Mouse (Mus musculus): ENCODE data around the gene Dcdc2a.

Dcdc2a gene

GRCm38 (mm10) chr13:25055873-25056667 lies at the start of gene Dcdc2a:
TSS of gene Dcdc2a (plus strand) at chr13:25056004.
- DNase-seq (ENCODE audit: inconsistent ontology term): peak; percentile 10

- no peak for DNase-seq (ENCODE audit: inconsistent ontology term)
Measured at GRCm38 (mm10) chr13:25007115-25007514, 48.7 kb upstream of the Dcdc2a start.

DNA sequence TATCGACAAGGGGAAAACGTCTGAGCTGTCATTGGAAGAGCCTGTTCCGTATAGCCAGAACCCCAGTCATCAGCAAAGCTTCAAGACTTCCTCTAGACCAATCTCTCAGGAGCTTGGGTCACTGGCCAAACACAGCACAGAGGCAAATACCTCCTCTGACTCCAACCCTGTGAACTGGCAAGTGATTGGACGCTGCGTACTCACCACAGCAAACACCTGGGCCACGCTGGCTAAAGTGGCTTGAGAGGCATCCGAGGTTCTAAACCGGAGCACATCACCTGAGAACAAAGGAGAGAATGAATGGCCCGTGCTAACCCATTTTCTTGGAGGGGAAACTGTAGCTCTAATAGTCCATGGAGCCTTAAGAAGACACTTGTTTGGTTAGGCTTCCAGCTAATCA lies 37.5 kb upstream of the Dcdc2a start:
- no peak for DNase-seq (ENCODE audit: inconsistent ontology term)

- DNase-seq (ENCODE audit: inconsistent ontology term): peak; percentile 93
Measured at GRCm38 (mm10) chr13:25019793-25020539, 35.8 kb upstream of the Dcdc2a start, which contains the start of gene Mrs2. TSS of gene Mrs2 (minus strand) at chr13:25020379.

DNA sequence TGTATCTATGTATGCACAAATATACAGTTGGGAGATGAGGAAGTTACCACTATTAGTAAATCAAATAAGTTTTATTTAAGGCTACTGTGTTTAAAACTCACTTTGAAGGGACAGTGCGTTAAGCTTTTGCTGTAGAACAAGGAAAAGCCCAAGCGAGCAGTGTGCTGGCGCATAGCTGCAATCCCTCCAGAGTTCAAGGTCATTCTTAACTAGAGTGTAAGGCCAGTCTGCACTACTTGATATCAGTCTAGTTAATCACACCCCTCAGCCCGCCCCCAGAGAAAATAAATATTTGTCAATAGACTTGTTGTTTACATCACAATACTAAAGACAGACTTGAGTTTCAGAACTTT lies 35.3 kb upstream of the Dcdc2a start:
- DNase-seq (ENCODE audit: inconsistent ontology term): no peak

- DNase-seq (ENCODE audit: inconsistent ontology term): no peak
Measured at GRCm38 (mm10) chr13:25022386-25022785, 33.4 kb upstream of the Dcdc2a start.

- DNase-seq (ENCODE audit: inconsistent ontology term): no peak
Measured at GRCm38 (mm10) chr13:25023129-25023528, 32.7 kb upstream of the Dcdc2a start.

DNA sequence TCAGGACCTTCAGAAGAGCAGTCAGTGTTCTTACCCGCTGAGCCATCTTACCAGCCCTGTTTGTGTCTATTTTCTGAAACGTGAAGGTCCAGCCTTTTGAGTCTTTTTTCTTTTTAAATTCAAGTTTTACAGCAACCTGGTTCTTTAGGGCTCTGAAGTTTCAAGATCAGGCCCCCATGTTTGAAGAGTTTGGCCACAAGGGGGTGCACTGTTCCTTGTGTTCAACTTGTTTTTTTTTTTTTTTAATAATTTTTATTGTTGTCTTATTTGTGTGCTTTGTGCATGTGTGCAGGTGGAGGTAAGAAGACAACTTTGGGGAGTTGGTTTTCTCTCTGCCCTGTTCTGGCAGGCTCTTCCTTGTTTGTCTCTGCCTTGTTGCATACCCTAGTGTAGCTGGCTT lies 31.1 kb upstream of the Dcdc2a start:
- DNase-seq (ENCODE audit: inconsistent ontology term): peak; percentile 39

GRCm38 (mm10) chr13:25026409-25027113 lies 29.2 kb upstream of the Dcdc2a start:
- DNase-seq (ENCODE audit: inconsistent ontology term): no peak

GRCm38 (mm10) chr13:25027114-25027425 lies 28.7 kb upstream of the Dcdc2a start:
- no peak for DNase-seq (ENCODE audit: inconsistent ontology term)

- DNase-seq (ENCODE audit: inconsistent ontology term): no peak
Measured at GRCm38 (mm10) chr13:25039488-25039887, 16.3 kb upstream of the Dcdc2a start.

GRCm38 (mm10) chr13:25052671-25053070 lies 3.1 kb upstream of the Dcdc2a start:
- no peak for DNase-seq (ENCODE audit: inconsistent ontology term)

DNA sequence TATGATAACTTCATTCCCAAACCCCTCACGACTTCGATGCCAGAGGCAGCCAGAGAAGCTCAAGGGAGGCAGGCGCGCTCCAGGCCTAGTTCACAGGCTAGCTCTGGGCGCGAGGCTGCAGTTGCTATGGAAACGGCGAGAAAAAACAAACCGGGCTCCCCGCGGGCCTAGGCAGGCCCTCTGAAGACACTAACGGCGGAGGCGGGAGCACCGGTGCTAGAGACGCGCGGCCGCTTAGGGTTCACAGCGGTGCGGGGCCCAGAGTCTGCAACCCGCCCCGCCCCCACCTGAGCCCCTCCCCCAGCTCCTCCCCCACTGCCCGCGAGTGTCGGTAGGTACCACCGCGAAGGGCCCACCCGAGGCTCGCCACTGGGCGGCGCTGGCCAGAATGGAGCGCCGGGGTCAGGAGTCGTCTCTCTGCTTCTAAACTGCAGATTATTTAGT lies 671 bp upstream of the Dcdc2a start:
- peak; percentile 77 for DNase-seq (ENCODE audit: inconsistent ontology term)

DNA sequence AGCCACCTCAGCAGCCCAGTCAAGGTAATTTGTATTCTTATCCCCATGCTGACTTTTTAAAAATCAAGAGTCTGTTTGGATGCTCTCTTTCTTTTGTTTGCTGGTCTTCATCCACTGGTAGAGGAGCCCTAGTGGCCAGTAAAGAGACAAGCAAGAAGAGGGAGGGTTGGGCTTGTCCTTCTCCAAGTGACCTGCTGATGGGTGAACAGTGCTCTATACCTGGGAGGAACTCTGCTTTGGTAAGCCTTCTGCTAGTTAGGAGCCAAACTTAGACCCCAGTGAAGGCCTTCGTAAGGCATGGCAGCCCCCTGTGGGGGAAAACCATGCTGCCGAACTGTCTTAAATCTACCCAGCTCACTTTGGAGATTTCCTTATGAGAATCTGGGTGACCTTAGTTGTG lies 10.9 kb downstream of the Dcdc2a start:
- DNase-seq (ENCODE audit: inconsistent ontology term): no peak

- no peak for DNase-seq (ENCODE audit: inconsistent ontology term)
Measured at GRCm38 (mm10) chr13:25067183-25067582, 11.4 kb downstream of the Dcdc2a start.

- DNase-seq (ENCODE audit: inconsistent ontology term): peak; percentile 58
Measured at GRCm38 (mm10) chr13:25069765-25070164, 14.0 kb downstream of the Dcdc2a start.

DNA sequence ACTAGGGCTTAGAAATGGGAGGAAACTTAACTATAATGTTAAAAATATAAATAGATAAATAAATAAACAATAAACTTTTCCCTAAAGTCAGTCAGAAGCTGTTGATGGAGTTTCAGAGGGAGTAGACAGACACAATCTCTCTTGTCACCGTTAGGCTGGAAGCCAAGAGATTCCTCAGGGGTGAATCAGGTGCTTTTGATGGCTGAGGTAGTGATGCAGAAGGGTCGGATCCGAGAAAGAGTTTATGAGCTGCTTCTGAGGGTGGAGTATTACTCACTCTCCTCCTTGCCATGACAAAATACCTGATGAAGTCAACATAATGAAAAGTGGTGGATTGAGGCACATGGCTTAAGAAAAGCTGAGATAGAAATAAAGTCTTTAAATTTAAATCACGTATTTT lies 15.0 kb downstream of the Dcdc2a start:
- DNase-seq (ENCODE audit: inconsistent ontology term): peak; percentile 69

DNA sequence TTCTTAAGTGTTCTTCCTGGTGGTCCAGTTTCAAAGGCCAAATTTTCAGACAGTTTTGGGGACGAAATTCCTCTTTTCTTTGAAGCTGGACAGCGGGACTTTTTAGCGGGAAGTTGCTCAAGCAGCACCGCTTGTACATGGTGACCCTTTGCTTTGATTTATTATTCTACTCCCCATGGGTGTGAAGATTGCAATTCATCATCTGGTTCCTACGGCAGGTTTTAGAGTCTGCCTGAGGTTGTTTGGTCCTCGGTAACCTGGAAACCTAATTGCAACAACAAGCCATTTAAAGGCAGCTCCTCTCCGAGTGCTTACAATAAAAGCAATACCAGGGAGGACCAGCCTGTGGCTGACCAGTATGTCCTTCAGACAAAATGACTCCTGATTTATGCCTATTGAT lies 21.5 kb downstream of the Dcdc2a start:
- DNase-seq (ENCODE audit: inconsistent ontology term): no peak

GRCm38 (mm10) chr13:25083144-25083572 lies 27.4 kb downstream of the Dcdc2a start:
- DNase-seq (ENCODE audit: inconsistent ontology term): peak; percentile 93

GRCm38 (mm10) chr13:25085147-25085546 lies 29.3 kb downstream of the Dcdc2a start:
- DNase-seq (ENCODE audit: inconsistent ontology term): no peak

DNA sequence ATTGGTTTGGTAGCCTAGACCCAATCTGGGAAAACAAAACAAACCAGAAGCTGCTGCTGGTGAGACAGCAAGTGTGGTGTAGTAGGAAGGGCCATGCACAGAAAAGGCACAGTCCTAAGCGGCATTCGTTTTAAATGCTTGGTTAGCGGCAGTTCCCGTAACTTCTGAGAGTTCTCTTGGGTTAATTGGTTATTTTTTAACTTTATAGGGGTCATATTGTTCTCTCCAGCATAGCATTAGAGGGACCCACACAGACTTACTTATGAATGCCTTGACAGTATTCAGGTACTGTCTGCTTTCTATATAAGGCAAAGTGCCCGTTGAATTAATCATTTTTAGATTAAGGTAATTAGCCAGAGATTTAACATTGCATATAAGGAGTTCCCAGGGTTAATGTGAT lies 35.5 kb downstream of the Dcdc2a start:
- DNase-seq (ENCODE audit: inconsistent ontology term): no peak

DNA sequence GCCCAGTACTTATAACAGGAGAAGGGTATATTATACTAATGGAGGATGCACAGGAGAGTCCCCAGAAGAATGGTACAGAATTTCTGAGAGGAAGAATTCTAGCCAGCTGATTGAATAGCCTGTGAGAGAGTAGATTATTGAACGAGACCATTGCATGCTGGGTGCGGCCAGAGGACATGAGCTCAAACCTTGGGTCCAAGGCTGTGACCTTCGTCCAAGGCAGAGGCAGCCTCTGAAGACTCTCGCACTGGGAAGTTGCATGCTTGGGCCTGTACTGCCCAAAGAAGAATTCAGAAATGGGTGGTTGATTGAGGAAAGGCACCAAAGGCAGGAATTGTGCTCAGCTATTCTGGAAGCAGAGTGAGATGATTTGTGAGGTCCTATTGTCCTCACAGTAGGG lies 38.0 kb downstream of the Dcdc2a start:
- DNase-seq (ENCODE audit: inconsistent ontology term): no peak

DNA sequence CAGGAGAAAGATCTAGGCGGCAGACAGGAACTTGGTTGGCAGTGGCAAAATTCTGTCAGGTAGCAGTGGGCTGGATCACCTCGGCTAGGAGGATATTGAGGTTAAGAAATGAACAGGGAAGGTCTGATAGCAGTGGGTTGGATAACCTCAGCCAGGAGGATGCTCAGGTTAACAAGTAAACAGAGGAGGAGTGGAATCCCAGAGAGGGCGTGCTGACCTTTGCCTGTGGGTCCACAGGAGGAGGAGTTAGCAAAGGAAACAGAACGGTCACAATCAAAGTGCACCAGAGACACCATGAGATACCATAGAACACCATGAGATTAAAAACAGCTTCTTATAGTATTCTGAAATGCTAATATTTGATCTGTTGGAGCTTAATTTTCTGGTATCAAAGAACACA lies 38.6 kb downstream of the Dcdc2a start:
- DNase-seq (ENCODE audit: inconsistent ontology term): no peak

Measured in Muller cell, postnatal 12 days (primary cell).